Mouse (Mus musculus): Measurements from ENCODE around the gene Erbin. TPM values are rescaled to one million over a fixed set of nuclear protein-coding genes. Genes with fewer than 3 reads are reported as not detected.

Erbin gene
- polyA plus RNA-seq, 1 experiment from 2014 or later: 23.7 TPM

- Histone ChIP-seq H3K4me1 (peaks cover 2% of the 10 kb centered on the region; the same call in 1 of the 2 replicates), H3K27me3 (no peaks in the 10 kb centered on the region), H3K9me3 (replicated peaks) (no peaks in the 10 kb centered on the region), H3K9ac (no peak overlapping the region), H3K4me3 (no peak overlapping the region), H3K36me3 (no peaks in the 10 kb centered on the region), H3K27ac (no peak overlapping the region), H3K4me2 (replicated peaks) (no peak overlapping the region)
- ATAC-seq (ENCODE audit: low FRiP score): peak; percentile 59
- WGBS: 32% methylated on average over 11 of the region's 11 CpGs
Measured at GRCm38 (mm10) chr13:103779922-103780585, 140.3 kb downstream of the Erbin start.

- no peaks in the 10 kb centered on the region for H3K9me3 ChIP-seq (replicated peaks)
- peaks cover 15% of the 10 kb centered on the region for H3K4me1 ChIP-seq
- 74% methylated on average over 8 of the region's 8 CpGs for WGBS
- no peaks in the 10 kb centered on the region for H3K36me3 ChIP-seq
- H3K27ac ChIP-seq: no peak overlapping the region
- H3K27me3 ChIP-seq: no peaks in the 10 kb centered on the region
- H3K4me2 ChIP-seq (replicated peaks): no peak overlapping the region
- H3K4me3 ChIP-seq: no peak overlapping the region
- no peak for ATAC-seq (ENCODE audit: low FRiP score)
- H3K9ac ChIP-seq: no peak overlapping the region
Measured at GRCm38 (mm10) chr13:103777126-103777525, 143.2 kb downstream of the Erbin start.

GRCm38 (mm10) chr13:103774119-103774757 lies 146.1 kb downstream of the Erbin start, which contains the start of gene Srek1:
Gene Srek1 (minus strand): TSS chr13:103774608.
- Histone ChIP-seq H3K4me1 (peaks cover 26% of the 10 kb centered on the region), H3K36me3 (no peaks in the 10 kb centered on the region), H3K27ac (peak within 1 kb of the TSS; percentile 99), H3K9ac (peak within 1 kb of the TSS; percentile 82), H3K27me3 (no peaks in the 10 kb centered on the region), H3K4me2 (replicated peaks) (peak within 1 kb of the TSS; percentile 63), H3K9me3 (replicated peaks) (no peaks in the 10 kb centered on the region), H3K4me3 (peak within 1 kb of the TSS; percentile 69)
- under 1% methylated on average over 80 of the region's 81 CpGs for WGBS
- peak; percentile 96 for ATAC-seq (ENCODE audit: low FRiP score)

- Histone ChIP-seq H3K27me3 (no peaks in the 10 kb centered on the region), H3K4me3 (peak overlapping the region; percentile 69), H3K9ac (peak overlapping the region; percentile 82), H3K36me3 (no peaks in the 10 kb centered on the region), H3K4me1 (peaks cover 26% of the 10 kb centered on the region), H3K9me3 (replicated peaks) (no peaks in the 10 kb centered on the region), H3K27ac (peak overlapping the region; percentile 99), H3K4me2 (replicated peaks) (peak overlapping the region; percentile 63)
- ATAC-seq (ENCODE audit: low FRiP score): peak; percentile 76; the same call in 1 of the 2 replicates
- WGBS: 2% methylated on average over 36 of the region's 36 CpGs
Measured at GRCm38 (mm10) chr13:103773407-103774118, 146.8 kb downstream of the Erbin start.

- Histone ChIP-seq H3K4me2 (replicated peaks) (peak overlapping the region; percentile 63), H3K9me3 (replicated peaks) (no peaks in the 10 kb centered on the region), H3K4me3 (peak overlapping the region; percentile 69), H3K27me3 (no peaks in the 10 kb centered on the region), H3K4me1 (peaks cover 26% of the 10 kb centered on the region), H3K27ac (no peak overlapping the region), H3K9ac (peak overlapping the region; percentile 82), H3K36me3 (no peaks in the 10 kb centered on the region)
- WGBS: 43% methylated on average over 5 of the region's 5 CpGs
- no peak for ATAC-seq (ENCODE audit: low FRiP score)
Measured at GRCm38 (mm10) chr13:103772917-103773316, 147.4 kb downstream of the Erbin start.

DNA sequence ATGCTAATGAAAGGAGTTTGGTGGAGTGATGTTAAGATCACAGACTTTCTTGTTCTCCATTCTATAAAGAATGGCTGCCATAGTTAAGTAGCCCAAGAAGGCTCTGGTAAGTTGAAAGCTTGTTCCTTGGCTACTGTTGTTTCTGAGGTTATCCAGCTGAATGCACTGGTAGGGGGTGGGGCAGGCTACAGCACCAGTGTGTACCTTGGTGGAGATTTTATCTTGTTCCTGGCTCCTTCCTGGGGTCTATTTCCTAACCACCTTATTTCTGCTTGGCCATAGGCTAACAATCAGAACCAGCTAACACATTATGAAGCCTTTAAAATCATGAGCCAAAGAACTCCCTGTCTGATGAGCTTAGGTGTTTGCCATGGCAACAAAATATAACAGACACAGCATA lies 149.5 kb downstream of the Erbin start:
- Histone ChIP-seq H3K27me3 (no peaks in the 10 kb centered on the region), H3K9ac (no peak overlapping the region), H3K27ac (no peak overlapping the region), H3K9me3 (replicated peaks) (no peaks in the 10 kb centered on the region), H3K4me2 (replicated peaks) (no peak overlapping the region), H3K4me3 (no peak overlapping the region), H3K36me3 (peaks cover 3% of the 10 kb centered on the region; the same call in 1 of the 2 replicates), H3K4me1 (peaks cover 26% of the 10 kb centered on the region)
- ATAC-seq (ENCODE audit: low FRiP score): no peak

Other genes starting within 250 kb of the Erbin start
- gene Srek1, start 145.9 kb downstream of the Erbin start, polyA plus RNA-seq (2016; fragmentation: Nextera tagmentation; extraction: Ambion mirVana): 108 and 117 TPM in 2 replicates
- 29.2 and 31.2 TPM in 2 replicates for gene Nln, start 189.1 kb upstream of the Erbin start, polyA plus RNA-seq (2016; fragmentation: Nextera tagmentation; extraction: Ambion mirVana)
- 26.9 and 28.9 TPM in 2 replicates for gene Sgtb, start 189.2 kb upstream of the Erbin start, polyA plus RNA-seq (2016; fragmentation: Nextera tagmentation; extraction: Ambion mirVana)